Mouse (Mus musculus): ENCODE results near the gene Tmem91.

The Tmem91 gene

GRCm38 (mm10) chr7:25623857-25624370 lies 51.1 kb downstream of the Tmem91 start:
- no peak for DNase-seq

- DNase-seq, result no peak
These were observed 54.2 kb downstream of the Tmem91 start for GRCm38 (mm10) chr7:25620751-25621150.

GRCm38 (mm10) chr7:25620101-25620500 lies 54.9 kb downstream of the Tmem91 start:
- DNase-seq, result no peak

- no peak for DNase-seq
These were observed 55.3 kb downstream of the Tmem91 start for GRCm38 (mm10) chr7:25619722-25619991.

Measured in kidney, adult 18-20 months (tissue).